Mouse (Mus musculus) erythroid progenitor cell, adult 5-6 weeks (primary cell): ENCODE data around the gene Adamts13. TPM values are rescaled to one million over a fixed set of nuclear protein-coding genes. Genes with fewer than 3 reads are reported as not detected.

Experiments used
- total RNA-seq, 2 experiments: library from RNA; stranded (forward) in 1 of 2; stranded (reverse) in 1 of 2; fragments of 150-400 nt in 1 of 2; fragments of 186-747, 209-891 nt in 1 of 2; gene quantifications; 2 replicates each; pipeline versions ENCODE4 v1.2.3 to v1.2.4; 2015 to 2017; ENCODE audit warnings: low replicate concordance in 2 of 2

Gene Adamts13
- total RNA-seq, 2 experiments from 2014 or later, result not detected

Other genes with a start within 250 kb of the Adamts13 start
- not detected in 2 replicates for gene Abo, start 108.4 kb upstream of the Adamts13 start, total RNA-seq (2015; ENCODE audit: low replicate concordance)
- gene Abo, start 108.4 kb upstream of the Adamts13 start, total RNA-seq (2017; ENCODE audit: low replicate concordance), result not detected in 2 replicates
- gene Surf6, start 70.5 kb upstream of the Adamts13 start, total RNA-seq (2015; ENCODE audit: low replicate concordance), result 1.4 and 2.1 TPM in 2 replicates
- gene Surf6, start 70.5 kb upstream of the Adamts13 start, total RNA-seq (2017; ENCODE audit: low replicate concordance), result 3.5 and 6.3 TPM in 2 replicates
- gene Med22, start 62.7 kb upstream of the Adamts13 start, total RNA-seq (2015; ENCODE audit: low replicate concordance), result 0.84 and 5.4 TPM in 2 replicates
- gene Med22, start 62.7 kb upstream of the Adamts13 start, total RNA-seq (2017; ENCODE audit: low replicate concordance), result 2.6 and 9.0 TPM in 2 replicates
- 717 and 721 TPM in 2 replicates for gene Rpl7a, start 62.7 kb upstream of the Adamts13 start, total RNA-seq (2015; ENCODE audit: low replicate concordance)
- gene Rpl7a, start 62.7 kb upstream of the Adamts13 start, total RNA-seq (2017; ENCODE audit: low replicate concordance), result 417 and 478 TPM in 2 replicates
- 6.5 and 7.1 TPM in 2 replicates for gene Surf2, start 57.0 kb upstream of the Adamts13 start, total RNA-seq (2015; ENCODE audit: low replicate concordance)
- gene Surf2, start 57.0 kb upstream of the Adamts13 start, total RNA-seq (2017; ENCODE audit: low replicate concordance), result 5.3 and 11.8 TPM in 2 replicates
- 41.1 and 42.3 TPM in 2 replicates for gene Surf1, start 56.9 kb upstream of the Adamts13 start, total RNA-seq (2015; ENCODE audit: low replicate concordance)
- 13.5 and 16.5 TPM in 2 replicates for gene Surf1, start 56.9 kb upstream of the Adamts13 start, total RNA-seq (2017; ENCODE audit: low replicate concordance)
- gene Surf4, start 39.5 kb upstream of the Adamts13 start, total RNA-seq (2015; ENCODE audit: low replicate concordance), result 16.6 and 38.6 TPM in 2 replicates
- 14.9 and 17.2 TPM in 2 replicates for gene Surf4, start 39.5 kb upstream of the Adamts13 start, total RNA-seq (2017; ENCODE audit: low replicate concordance)
- not detected in 2 replicates for gene Stkld1, start 39.4 kb upstream of the Adamts13 start, total RNA-seq (2015; ENCODE audit: low replicate concordance)
- not detected in 2 replicates for gene Stkld1, start 39.4 kb upstream of the Adamts13 start, total RNA-seq (2017; ENCODE audit: low replicate concordance)
- gene Rexo4, start 9.0 kb upstream of the Adamts13 start, total RNA-seq (2015; ENCODE audit: low replicate concordance), result 21.8 and 27.4 TPM in 2 replicates
- gene Rexo4, start 9.0 kb upstream of the Adamts13 start, total RNA-seq (2017; ENCODE audit: low replicate concordance), result 28.0 and 58.3 TPM in 2 replicates
- gene Cacfd1, start 36.5 kb downstream of the Adamts13 start, total RNA-seq (2015; ENCODE audit: low replicate concordance), result 4.0 and 6.7 TPM in 2 replicates
- gene Cacfd1, start 36.5 kb downstream of the Adamts13 start, total RNA-seq (2017; ENCODE audit: low replicate concordance), result 1.1 and 2.1 TPM in 2 replicates
- 1.4 TPM in 1 of 2 replicates, not detected in the other for gene Slc2a6, start 54.6 kb downstream of the Adamts13 start, total RNA-seq (2015; ENCODE audit: low replicate concordance)
- 0.68 and 2.2 TPM in 2 replicates for gene Slc2a6, start 54.6 kb downstream of the Adamts13 start, total RNA-seq (2017; ENCODE audit: low replicate concordance)
- not detected in 2 replicates for gene Mymk, start 98.8 kb downstream of the Adamts13 start, total RNA-seq (2015; ENCODE audit: low replicate concordance)
- not detected in 2 replicates for gene Mymk, start 98.8 kb downstream of the Adamts13 start, total RNA-seq (2017; ENCODE audit: low replicate concordance)
- not detected in 2 replicates for gene Adamtsl2, start 106.0 kb downstream of the Adamts13 start, total RNA-seq (2015; ENCODE audit: low replicate concordance)
- gene Adamtsl2, start 106.0 kb downstream of the Adamts13 start, total RNA-seq (2017; ENCODE audit: low replicate concordance), result not detected in 2 replicates
- gene Fam163b, start 169.1 kb downstream of the Adamts13 start, total RNA-seq (2015; ENCODE audit: low replicate concordance), result not detected in 2 replicates
- gene Fam163b, start 169.1 kb downstream of the Adamts13 start, total RNA-seq (2017; ENCODE audit: low replicate concordance), result not detected in 2 replicates
- gene Dbh, start 191.8 kb downstream of the Adamts13 start, total RNA-seq (2015; ENCODE audit: low replicate concordance), result not detected in 2 replicates
- not detected in 2 replicates for gene Dbh, start 191.8 kb downstream of the Adamts13 start, total RNA-seq (2017; ENCODE audit: low replicate concordance)